Mouse (Mus musculus) mesoderm, embryonic 11.5 days (tissue): ENCODE measurements at regions not wholly inside any gene's neighbourhood (a gene's known extent, or its start where the extent isn't known, plus 50 kb on each side); places are given as distances from the start of the nearest gene placed in this dataset.

Experiments
- DNase-seq: peaks from one replicate; pipeline ENCODE4 v3.0.0-alpha.2; 2012; ENCODE audit warnings: low read depth, low spot score

DNA sequence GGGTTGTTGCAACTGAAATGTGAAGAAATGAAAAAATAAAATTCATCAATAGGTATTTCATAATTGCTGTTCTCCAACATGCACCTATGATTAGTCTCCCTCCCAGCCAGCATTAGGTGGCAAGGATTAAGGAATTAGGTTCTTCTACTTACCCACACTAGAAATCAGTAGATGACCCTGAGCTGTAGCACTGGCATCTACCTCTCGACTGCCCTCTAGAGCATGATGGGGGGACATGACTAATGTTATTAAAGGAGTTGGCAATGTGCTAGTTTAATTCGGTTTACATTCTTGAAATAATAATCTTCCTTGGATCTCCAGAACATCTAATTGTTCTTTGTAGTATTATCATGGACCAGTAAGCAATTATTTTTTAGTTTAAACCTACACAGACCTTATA lies 370.9 kb downstream of the Dcdc2c start:
- DNase-seq = no peak

DNA sequence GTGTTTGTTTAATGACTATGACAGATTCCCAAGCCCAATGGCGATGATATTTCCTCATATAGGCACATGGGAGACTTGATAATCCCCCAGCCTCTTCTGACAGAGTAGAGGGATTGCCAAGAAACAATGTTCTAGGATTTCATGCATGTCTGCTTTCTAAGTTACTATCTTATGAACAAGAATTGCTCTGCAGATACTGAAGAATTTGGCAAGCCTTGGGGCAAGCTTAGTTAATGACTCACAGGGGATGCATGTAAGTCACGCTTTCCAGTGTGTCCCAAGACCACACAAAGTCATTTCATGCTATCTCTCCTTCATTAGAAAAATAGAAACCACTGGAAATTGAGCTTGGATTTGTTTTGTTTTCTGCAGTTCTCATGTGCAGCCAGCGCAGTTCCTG lies 376.2 kb downstream of the Dcdc2c start:
- DNase-seq = no peak

DNA sequence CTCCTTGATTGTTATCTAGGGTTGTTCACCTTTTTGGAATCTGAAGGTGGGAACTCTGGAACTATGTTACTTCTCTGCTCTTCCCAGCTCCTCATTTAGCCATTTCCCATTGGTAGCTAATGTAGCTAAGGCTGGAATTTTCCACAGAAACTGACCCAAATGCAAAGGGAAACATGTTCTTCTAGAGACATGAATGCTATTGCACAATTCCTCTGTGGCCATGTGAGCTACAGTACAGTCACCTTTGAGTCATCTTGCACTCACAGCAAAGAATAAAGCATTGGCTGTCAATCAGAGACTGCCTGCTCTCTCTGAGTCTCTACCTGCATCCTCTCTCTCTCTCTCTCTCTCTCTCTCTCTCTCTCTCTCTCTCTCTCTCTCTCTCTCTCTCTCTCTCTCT lies 378.1 kb downstream of the Dcdc2c start:
- no peak for DNase-seq

DNA sequence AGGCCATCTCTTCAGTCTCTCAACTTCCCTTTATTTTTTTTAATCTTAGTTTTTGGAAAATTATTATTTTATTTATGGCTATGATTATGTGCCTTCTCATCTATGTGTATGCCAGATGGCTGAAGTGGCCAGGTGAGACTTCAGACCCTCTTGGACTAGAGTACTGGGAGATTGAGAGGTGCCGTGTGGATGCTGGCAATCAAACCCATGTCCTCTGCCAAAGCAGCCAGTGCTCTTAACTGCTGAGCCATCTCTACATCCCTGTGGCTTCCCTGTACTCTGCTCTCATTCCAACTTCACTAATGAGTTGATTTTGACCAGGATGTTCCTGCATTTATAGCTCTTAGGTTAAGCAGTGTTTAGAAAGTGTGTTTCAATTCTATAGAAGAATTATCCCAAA lies 393.4 kb downstream of the Dcdc2c start:
- DNase-seq = no peak

DNA sequence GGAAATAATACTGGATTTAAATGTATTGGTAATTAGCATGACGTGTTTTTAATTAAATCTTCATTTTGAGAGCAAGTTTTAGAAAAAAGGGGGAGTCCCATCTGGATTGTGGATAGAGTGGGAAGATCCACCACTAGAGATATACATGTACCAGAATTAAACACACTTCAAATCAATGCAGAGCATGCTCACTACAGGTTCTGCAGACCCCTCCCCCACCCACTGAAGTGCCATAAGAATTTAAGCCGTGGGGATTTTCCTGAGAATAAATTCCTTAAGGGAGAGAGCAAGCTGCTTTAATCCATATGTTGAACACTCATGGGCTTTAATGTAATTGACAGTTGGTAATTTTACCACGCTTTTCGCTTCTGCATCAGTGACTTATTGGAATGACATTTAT lies 401.4 kb downstream of the Dcdc2c start:
- DNase-seq = no peak

DNA sequence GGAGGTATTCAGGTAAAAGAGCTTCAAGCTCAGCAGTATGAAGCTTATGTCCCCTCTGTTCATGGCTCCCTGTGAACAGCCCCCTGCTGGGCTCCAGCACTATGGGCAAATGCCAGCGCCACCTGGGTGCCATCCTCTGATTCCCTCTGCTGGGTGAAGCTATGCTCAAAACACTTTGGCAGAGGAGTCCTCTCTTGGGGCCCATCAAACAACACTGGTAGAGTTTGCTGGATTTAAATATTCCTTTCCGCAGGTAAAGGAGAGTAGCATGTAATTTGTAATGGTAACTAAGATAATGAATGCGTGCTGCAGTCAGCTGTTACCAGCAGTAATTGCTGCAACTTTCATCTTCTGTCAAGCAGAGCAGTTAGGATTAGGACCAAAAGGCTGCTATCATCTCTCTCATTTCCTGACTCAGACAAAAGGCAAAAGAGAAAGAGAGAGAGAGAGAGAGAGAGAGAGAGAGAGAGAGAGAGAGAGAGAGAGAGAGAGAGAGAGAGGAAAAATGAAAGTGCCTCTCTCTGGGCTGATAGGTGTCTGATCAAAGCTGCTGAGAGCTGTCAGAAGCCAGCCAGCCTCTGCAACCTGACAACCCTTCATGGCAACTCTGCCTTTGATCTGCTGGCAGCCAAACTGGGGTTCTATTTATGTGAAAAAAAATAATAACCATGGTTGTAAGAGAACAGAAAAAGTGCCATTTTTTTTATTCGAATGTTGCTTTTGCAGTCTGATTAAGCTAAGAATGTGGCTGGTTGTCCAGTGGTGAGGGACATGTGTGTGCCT lies 416.2 kb downstream of the Dcdc2c start:
- DNase-seq = no peak

DNA sequence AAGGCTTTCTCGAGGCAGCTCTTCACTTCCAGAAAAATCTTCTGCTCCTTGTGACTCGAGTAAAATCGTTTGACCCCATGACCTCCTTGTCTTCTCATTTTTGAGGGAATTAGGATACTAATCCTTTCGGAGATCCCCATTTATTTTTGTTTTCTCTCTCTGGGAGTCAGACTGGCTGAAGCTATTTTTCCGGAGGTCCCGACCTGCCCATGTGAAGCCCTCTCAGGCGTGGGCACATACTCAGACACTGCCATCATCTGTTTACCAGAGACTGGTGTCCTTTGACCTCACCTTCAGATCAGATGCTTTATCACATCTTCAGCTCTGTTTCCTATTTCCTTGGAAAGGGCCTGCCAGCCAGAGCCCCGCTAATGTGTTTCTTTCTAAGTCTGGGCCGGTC lies 429.4 kb downstream of the Dcdc2c start:
- DNase-seq = peak; percentile 27

DNA sequence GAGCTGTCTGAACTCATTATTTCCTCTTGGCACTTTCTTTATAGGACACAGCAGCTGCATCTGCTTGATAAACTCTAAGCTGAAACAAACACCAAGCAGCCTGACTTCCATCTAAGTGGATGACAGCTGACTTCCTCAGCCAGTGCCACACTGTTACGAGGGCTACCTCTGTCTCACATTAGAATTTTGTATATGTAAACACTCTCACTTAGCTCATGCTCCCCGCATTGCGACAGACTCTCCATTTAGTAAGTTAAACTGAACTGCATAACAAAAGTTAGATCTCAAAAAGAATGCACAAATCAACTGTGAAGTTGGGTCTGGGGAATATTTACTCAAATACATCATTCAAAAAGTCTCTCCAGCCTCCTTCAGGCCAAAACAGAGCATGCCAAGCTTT lies 432.1 kb downstream of the Dcdc2c start:
- no peak for DNase-seq

DNA sequence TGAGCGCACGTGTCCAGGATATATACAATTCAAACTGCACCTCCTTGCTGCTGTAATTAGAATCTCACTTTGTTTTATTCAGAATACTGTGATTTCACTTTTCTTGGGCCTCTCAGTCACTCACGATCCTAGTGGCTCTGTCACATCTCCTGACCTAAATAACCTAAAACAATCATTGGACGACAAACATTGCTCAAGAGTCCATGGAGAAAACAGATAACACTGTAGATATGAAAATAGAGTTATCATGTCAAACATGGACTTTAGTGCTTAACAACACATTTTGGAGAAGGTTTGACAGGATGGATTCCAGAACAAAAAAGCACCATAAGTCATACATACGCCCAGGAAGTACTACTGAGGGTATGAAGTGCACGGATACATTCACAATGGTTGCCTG lies 461.5 kb downstream of the Dcdc2c start:
- DNase-seq = no peak

DNA sequence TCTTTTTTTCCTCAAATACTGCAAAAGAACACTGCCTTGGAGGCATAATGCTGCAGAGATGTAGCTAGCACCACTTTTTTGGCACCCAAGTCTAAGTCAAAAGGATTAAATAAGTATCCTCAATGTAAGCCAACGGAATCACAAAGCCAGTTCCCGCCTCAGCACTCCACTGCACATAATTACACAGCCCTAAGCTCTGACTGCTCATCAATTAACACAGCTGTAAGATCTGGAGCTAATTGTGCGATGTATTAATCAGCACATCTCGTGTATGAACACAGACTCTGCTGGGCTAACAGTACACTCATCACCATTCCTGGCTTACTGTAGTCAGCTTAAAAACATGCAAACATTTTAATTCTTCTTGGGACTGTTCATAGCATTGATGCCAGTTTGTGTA lies 466.7 kb downstream of the Dcdc2c start:
- no peak for DNase-seq

DNA sequence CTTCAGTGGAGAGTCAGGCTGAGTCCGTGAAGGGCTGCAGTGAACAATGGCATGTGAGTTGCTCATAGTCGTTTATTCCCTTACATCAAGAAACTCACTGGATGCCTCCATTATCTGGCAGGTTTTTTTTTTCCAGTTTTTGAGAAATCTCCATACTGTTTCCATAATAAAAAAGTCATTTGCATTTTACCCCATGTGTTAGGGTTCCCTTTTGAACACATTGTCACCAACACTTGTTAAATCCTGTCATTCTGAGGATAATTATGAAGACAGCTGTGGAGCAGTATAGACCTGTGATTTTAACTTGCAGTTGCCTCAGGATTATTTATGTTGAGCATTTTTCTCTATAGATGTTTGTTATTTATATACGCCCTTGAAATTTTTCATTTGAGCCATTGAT lies 475.6 kb downstream of the Dcdc2c start:
- no peak for DNase-seq

DNA sequence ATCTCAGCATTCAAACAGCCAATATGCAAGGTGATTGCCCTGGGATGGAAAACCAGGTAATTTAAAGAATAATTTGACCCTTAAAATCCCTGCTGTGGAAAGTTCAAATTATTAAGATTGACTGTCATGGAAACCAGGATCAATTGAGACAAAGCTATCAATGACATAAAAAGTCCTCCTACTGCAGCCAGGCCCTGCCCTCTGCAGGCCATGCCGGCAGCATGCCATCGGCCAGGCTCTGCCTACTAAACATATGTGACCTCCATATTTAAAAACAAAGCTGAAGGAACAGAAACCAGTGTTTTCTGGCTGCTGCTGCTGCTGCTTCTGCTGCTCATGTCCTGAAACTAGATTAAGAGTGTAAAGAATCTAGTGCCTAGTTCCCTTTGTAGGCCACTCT lies 483.6 kb downstream of the Dcdc2c start:
- DNase-seq = no peak

DNA sequence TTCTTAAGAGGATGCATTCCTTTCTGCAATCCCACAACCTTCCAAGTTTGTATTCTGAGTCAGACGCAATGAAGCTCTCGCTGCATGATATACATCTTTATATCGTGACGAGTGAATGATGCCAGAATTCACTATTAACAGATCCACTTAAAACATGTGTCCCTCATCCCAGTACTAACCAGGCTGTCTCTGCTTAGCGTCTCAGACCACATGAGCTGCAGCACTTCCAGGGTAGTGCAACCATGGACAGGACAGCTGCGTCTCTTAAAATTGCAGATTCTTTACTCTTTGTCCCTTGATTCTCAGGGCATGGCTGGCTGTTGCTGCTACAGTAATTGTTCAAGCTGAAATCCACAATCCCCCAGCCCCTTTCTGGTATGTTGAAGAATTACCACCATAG lies 491.9 kb downstream of the Dcdc2c start:
- DNase-seq = no peak

DNA sequence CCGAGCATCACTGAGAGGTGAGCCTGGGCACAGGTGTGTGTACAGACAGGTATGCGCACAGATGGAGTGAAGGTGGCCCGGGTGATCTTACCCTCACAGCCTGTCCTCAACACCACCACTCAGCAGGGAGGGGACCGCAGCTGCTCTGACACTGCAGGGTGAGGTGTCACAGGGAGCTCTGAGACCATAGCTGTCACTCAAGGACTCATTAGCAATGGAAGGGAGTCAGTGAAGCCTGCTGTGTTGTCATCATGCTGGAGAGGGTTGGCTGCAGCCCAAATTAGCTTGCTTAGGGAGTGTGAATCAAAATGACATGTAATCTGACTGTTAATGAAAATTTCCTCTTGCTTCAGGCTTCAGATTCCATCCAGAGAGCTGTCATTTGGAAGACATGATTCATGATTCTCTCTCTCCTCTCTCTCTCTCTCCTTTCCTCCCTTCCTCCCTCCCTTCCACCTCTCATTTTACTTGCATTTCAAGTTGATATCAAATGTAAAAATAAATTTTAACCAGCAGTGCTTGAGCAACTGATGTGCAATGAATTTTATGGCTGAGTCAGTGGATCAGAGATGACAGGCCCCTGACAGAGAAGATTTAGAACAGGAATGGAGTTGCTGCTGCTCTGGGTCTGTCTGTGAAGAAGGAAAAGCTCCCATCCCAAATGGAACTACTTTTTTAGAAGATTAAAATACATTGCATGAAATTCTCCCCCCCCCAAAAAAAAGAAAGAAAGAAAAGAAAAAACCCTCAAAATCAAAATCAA lies 496.5 kb downstream of the Dcdc2c start:
- DNase-seq = peak; percentile 9

DNA sequence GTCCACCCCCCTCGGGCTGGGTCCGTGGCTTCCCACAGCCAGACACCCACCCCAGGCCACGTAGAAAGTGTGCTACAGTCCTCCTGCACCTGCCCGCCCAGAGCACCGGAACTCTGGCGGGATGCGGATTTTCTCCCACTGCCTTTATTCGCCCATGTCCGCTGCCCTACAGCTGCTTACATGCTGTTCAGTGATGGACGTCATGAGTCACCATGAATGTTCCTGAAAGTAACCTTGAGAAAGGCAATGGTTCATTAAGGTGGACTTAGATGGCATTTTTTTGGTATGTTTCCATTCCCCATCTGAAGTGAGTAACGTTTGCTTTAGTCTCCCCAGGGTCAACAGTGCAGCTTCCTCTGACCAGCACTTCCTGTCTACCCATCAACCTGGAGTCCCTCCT lies 497.8 kb downstream of the Dcdc2c start:
- no peak for DNase-seq

DNA sequence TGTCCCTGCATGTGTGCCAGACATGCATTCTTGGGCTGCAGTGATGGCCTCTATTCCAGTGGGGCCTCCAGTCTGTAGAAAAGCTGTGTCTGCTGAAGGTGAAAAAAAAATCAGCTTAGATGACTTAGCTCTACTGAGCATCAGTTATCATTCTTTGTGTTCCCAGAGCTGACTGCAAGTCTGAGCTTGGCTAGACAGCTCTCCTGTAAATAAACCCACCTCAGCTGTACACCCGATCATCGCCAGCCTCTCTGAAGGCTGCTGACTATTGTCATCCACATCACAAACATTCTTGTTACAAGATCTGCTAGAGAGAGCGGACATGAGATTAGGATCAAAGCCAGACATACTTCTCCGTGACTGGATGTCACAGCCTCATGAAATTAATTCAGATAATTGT lies 504.2 kb downstream of the Dcdc2c start:
- DNase-seq = no peak

DNA sequence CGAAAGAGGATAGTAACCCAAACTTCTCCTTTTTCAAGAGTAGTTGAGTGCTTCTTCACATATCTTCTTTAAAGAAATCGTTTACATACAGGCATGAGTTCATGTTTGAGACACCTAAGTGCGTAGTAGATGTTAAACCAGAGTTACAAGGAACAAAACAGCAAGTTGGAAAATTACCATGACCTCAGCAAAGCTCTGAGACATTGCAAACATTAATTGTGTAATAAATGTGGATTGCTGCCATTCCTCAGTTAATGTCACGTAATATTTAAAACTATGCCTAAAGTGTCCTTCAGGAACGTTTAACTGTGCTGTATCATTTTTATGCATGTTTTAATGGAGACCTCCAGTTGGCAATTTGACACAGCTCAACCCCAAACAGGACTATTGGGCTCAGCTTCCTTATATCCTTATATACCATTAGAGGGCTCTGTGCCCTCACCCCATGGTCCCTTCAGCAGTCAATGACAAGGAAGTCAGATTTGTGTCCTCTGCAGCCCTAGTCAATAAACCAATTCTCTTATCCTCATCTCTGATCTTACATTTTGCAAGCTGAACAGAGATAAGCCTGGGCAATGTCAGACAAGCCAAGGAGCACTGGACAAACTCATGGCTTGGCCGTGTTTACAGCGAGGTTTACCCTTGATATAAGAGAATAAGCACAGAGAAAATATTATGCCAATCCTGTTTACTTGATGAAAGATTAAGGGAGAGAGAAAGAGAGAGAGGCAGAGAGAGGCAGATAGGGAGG lies 513.9 kb downstream of the Dcdc2c start:
- no peak for DNase-seq

DNA sequence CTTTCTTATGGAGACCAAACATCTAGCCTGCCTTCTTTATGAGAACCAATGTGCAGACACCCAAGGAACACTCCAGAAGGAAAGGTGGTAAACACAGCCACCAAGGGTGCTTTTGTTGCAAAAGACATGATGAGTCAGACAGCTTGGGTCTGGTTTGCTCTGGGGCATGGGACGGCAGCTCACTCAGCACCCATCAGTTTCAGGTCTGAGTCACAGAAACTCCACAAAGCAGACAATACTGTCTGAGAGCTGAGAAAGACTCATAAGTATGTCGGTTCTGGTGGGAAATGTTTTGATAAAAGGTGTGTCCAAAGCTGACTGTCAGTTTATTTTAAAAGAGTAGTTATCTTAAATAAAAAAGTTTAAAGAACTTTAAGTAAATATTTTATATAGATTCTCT lies 553.0 kb downstream of the Dcdc2c start:
- no peak for DNase-seq

DNA sequence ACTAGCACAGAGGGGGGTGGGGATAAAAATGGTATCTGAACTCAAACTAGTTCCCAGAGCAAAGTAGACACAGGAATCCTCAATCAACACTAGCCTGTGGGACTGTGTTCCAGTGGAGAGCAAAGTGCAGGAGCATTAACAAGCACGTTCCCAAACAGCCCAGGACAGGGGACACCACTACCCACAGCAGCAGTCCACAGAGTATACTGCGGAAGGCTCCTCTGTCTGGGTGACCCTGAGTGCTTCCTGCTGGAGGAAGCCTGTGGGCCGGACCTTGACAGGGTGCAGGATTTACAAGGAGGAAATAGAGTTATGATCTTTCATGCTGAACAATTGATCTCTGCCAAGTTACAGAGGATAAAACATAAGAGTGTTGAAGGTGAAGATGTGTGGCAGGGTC lies 560.0 kb downstream of the Dcdc2c start:
- DNase-seq = no peak

DNA sequence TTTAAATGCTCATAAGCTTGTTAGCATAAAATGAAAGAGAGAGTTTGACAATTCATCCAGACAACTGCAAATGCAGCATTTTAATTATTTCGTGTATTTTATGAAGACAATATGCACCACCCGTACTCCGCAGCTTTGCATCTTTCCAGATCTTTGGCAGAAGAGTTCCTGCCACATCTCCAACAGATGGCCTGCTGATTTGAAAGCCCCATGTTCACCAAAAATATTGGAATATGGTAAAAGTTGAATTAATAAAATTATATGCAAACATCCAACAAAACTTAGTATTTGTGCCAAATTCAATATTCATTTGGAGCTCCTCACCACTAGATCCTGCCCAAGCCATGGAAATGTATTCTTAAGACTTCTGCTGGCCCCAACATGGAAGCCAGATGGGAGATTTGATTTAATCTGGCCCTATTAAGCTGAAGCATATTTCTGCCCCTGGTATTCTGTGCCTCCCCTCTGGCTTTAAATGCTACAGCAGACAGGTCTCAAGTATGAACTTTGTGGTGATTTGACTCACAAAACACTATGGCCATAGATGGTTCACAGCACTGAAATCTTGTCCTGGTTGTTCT lies 567.8 kb downstream of the Dcdc2c start:
- DNase-seq = no peak

DNA sequence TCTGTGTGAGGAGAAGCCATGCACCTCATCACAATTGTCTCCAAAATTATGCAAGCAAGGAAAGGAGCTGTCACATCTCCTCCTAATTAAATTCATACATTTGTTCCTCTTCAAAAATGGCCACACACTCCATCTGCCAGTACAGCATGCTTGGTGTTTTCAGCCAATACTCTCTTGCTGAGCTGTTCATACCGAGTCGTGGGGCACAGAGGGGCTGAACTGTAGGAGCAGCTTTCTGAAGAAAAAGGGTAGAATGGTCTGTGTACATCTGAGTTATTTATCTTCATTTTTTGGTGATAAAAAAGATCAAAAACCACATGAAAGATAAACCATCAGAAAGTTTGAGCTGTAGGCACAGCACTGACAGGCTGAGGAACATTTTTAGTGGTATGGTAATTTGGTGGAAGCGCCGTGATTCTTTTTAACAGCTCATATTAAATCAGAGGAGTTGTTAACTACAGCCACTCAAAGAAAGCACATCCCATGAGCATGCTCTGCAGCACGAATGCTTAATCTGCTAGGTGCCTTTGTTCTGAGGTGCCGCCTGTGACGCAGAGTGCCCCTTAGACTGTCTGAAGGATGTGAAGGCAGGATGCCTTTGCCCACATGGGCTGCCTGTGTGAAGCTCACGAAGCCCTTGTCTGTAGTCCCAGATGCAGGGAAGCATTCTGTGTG lies 573.8 kb downstream of the Dcdc2c start:
- DNase-seq = no peak
